Mouse (Mus musculus): ENCODE results near the gene Chchd4.
A peak's percentile ranks its signal among the peaks of the same experiment; 100 is the strongest.

Chchd4 gene

DNA sequence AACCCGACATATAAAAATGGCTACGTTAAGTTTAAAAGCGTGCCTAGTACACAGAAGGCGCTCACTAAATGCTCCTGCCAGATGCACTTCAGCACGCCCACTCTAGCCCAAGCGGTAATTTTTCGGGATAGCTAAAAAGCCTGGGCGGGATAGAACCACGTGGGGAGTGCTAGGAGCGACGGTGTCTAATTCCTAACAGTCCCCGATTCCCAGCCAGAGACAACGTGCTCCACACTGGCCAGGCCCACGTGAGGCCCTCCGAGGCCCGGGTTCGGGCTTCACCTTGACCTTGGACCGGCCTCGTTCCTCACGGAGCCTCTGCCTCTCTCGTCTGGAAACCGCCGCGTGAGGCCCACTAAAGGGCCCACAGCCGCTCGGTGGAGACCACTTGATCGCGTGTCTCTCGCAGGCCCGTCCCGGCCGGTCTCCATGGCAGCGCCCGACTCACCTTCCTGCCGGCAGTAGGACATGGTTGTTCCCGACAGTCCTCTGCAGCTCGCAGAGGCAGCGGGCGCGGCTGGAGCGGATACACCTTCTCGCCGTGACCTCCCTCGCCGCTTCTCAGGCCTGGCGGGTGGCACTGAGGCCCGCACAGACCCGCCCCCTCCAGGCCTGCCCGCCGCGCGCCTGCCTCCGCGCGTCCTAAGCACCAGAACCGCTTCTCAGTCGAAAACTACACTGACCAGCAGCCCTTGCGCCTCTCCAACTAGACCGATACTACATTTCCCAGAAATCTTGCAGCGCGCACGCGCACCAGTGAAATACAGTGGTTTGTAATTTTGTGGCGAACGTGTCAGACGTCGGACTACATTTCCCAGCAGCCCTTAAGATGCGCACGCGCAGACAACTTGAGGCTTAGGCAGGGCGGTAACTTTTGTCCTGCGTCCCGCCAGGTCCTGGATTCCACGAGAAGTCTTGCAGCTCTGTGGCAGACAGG is at the start of gene Chchd4, which contains the start of gene Tmem43:
TSS of gene Chchd4 (minus strand) at position 679 of the 937 bp plus-strand sequence.
TSS of gene Tmem43 (plus strand) at position 836 of the 937 bp plus-strand sequence.
- peak; percentile 99 for DNase-seq (ENCODE audit: low read depth)

DNA sequence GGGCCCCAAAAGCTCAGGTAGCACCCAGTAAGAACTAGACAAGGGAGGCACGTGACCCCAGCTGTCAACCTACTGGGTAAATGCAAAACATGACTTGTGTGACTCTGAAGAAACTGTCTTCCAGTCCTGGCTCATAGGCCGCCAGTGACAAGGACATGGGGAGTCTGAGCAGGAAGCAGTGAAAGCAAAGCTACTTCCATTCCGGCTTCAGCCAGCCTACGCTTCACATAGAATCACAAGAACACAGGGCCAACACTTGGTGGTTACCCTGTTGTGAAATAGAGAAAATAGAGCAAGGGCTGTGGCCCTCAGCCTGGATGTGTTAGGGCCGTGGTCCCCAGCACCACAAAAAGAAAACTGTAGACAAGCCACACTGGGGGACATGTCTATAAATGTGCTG is 49.5 kb upstream of the Chchd4 start:
- no peak for DNase-seq (ENCODE audit: low read depth)

DNA sequence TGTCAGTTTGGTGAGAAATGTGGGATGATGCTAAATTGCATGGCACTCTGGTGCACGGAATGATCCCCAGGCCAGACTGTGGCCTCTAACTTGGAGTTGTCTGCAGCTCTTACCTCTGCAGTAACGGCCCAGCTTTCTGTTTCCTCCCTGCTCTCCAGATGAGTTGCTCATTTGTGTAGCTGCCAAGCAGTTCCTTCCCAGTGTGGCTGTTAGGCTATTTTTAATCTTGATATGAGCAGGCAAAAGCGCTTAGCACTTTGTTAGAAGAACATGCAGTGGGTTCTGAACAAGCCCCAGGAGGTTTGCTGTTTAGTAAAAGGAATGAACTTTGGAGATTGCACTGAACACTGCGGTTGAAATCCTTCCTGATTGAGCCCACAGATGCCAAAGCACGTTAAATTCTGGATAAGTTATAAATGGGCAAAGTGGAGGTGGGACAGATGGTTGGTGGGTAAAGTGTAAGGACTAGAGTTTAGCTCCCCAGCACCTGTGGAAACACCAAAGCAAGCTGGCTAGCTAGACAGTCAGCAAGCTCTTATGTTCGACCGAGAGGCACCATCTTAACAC is 45.2 kb upstream of the Chchd4 start:
- no peak for DNase-seq (ENCODE audit: low read depth)

DNA sequence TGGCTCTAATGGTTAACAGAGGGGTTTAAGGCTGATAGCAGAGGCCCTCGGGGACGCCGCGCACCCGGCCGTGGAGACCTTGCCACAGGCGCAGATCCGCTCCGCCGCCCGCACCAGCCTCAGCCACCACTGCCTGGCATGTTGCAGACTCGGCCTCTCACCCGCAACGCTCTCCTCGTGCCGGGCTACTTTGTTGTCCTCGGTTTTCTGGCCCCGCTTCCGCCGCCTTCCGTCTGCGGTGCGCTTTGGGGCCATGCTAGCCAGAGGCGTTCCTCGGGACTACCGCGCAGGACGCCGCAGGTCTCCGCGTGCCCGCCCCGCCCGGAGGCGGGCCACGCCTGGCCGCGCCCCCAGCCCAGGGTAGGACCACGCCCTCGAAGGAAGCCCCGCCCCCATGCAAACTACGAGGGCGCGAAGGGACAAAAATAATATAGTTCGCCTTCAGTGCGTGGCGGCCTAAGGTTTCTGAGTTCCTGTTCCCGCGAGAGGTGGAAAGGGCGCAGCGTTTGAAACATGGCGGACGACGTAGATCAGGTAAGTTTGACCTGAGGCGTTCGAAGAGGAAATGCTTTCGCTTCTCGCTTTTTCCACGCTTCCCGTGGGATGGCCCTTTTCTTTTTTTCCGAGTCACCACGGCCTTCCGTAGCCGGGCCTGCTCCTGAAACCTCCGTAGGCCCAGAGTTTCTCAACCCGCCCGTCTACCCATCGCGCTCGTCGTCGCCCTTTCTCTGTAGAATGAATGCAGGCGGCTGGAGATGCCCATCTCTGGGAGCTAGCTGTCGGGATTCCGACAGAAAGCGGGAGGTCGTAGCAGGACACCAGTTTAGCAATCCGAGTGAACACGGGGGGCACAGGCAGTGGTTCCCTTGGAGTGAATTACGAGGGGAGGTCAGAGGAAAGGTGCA is 42.5 kb upstream of the Chchd4 start, which contains the start of the genes Xpc and Lsm3:
TSS of gene Xpc (minus strand) at position 344 of the 905 bp plus-strand sequence.
TSS of gene Lsm3 (plus strand) at position 384 of the 905 bp plus-strand sequence.
- DNase-seq (ENCODE audit: low read depth): peak; percentile 91

DNA sequence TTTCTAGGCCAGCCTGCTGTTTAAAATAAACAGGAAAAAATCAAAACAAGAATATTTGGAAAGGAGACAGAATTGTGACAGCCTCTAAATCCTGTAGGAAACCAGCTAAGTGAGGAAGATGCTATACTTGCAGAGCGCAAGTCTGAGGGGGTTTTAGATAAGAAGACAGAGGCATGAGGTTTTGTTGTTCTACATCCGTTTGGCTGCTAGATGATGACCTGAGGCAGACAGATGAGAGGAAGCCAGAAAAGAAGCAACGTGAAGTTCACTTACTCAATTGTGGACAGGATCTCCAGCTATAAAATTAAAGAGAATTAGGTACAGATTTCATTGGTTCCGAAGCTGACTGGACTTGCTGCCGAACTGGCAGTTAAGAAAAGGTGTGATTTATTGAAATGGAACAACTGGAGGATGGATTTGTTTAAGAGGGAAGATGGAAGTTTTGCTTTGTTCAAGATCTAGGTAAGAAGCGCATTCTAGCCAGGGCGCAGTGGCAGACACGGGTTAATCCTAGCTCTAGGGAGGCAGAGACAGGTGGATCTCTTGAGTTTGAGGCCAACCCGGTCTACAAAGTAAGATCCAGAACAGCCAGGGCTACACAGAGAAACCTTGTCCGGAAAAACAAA is 41.5 kb upstream of the Chchd4 start:
- DNase-seq (ENCODE audit: low read depth): no peak

DNA sequence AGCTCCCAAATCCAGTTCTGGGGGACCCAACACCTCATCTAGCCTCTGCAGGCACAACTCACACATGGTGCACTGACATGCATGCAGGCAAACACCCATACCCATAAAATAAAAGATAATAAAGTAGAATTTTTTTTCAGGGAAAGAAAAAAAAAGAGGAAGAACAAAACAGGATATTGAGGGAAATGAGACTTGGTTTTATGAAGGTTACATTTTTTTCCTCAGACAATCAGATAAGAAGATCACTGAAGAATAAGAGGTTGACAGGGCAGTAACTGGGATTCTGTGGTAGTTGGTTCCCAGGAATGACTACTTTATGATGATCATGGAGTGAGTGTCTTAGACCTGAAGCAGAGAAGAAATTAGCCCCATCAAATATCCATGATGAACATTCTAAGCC is 40.8 kb upstream of the Chchd4 start:
- DNase-seq (ENCODE audit: low read depth): no peak

DNA sequence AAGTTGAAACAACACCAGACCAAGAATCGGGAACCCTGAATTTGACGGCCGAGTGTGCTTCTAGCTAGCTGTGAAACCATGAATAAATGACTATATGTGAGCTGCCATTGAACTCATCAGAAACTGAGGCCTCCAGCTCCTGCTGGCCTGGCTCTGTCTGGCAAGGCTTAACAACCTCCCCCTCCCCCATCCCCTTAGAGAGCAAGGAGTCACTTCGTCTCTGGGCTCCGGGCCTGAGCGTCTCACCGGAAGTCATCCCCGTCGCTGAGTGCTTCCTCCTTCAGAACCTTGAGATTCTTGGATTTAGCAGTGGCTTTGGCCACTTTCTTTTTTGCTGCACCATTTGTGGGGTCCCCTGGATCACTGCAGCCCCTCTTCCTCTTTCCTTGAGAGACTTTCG is 36.9 kb upstream of the Chchd4 start:
- no peak for DNase-seq (ENCODE audit: low read depth)

DNA sequence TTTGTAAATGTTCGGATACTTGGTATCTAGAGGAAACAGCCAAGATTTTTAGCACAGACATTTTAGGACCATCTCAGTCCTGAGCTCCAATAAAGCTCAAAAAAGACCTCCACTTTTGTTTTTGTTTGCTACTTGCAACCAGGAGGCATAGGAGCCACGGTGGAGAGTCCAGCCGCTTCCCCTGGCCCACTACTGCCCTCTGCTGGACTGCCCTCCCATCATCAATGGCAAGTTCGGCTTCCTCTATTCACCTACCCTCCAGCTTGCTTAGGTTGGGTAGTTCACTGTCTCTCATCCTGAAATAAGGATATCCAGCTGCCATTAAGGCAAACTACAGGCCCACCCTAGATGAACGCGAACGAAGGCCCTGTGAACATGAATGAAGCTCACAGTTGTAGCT is 36.0 kb upstream of the Chchd4 start:
- no peak for DNase-seq (ENCODE audit: low read depth)

DNA sequence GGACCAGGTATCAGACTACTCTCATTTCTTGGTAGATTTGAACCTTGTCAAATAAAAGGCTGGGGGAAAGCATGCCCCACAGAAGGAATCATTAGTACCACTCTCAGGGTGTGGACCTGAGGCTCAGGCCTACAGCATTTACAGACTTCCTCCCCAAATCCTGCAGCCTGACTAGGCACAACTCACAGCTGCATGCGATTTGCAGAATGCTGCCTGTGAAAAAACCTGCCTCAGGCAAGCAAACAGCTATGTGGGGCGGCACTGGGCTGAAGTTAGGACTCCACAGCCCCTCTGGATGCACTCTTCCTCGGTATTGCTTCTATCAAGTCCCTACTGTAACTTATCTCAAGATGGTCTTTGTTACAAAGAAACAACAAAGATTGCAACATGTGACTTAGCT is 34.7 kb upstream of the Chchd4 start:
- no peak for DNase-seq (ENCODE audit: low read depth)

DNA sequence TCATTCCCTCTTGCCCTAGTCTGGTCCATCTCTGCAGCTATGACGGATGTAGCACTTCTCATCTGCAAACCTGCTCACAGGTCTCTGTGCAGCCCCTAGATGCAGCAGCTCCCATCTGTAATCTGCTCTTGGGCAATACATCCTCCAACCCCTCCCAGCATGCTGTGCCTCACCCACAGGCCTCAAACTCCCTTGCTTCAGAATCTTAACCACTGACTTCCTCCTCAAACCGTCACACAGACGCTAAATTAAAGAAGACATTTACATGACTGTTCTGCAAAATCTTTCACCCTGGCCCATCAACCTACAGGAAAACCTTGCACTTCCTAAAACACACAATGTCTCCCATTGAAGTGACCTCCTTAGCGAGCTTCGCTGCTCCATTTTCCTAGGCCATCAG is 32.7 kb upstream of the Chchd4 start:
- no peak for DNase-seq (ENCODE audit: low read depth)

DNA sequence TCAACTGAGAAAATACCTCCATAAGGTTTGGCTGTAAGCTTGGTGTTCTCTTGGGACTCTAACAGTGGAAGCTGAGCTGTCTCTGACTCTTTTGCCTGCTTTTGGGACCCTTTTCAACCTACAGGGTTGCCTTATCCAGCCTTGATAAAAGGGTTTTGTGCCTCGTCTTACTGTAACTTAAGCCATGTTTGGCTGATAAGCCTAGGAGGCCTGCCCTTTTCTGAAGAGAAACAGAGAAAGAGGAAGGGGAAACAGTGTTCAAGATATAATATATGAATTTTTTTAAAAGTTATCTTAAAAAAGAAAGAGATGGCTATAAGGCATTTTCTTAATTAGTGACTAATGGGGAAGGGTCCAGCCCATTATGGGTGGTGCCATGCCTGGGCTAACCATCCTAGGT is 30.0 kb upstream of the Chchd4 start:
- no peak for DNase-seq (ENCODE audit: low read depth)

DNA sequence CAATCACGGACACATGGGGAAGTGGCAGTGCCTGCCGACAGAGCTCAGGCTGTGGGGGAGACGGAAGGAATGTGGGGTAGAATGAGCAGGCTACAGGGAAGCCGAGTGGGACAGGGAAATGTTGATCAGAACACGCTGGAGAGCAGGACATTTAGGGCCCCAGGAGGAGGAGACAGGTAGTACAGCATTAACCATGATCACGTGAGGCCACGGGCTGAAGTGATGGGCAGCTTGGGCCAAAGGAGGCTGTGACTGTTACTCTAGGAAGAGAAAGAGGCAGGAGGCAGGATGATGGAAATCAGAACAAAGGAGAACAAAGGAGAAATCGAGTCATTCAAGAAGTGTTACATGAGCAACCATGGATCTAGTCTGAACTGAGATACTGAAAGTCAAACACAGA is 21.2 kb upstream of the Chchd4 start:
- no peak for DNase-seq (ENCODE audit: low read depth)

DNA sequence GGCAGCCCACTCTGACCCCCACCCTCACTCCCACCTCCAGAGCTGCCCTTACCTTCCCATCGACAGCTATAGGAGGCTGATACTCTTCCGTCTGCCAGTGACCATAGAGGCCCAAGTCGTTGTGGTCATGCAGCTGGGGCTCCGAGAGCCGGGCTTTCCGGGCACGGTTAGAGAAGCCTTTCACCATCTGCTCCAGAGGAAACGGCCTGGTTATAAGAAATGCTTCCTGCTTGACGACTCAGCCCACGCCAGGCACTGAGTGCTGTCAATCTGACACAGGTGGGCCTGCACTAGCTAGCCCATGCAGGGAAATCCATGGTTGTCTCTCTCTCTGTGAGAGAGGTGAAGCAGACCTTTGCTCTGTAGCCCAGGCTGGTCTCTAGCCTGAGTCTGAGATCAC is 19.7 kb upstream of the Chchd4 start:
- no peak for DNase-seq (ENCODE audit: low read depth)

DNA sequence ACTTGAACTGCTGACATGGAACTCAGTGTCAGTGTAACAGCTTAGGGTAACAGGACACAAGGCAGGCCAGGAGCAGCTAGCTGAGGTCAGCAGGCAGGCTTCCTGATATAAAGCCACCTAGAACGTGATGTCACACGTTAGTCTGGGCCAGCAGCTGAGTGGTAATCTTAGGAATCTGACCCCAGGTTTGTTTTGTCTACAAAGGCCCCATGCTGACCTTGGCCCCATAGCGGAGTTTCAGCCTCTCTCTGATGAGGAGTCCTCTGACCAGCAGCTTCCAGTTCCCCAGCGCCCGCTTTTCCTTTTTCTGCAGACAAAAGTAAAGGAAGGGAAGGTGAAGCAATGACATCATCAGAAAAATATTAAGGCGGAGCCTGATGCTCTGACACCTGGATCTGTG is 17.7 kb upstream of the Chchd4 start:
- DNase-seq (ENCODE audit: low read depth): no peak

DNA sequence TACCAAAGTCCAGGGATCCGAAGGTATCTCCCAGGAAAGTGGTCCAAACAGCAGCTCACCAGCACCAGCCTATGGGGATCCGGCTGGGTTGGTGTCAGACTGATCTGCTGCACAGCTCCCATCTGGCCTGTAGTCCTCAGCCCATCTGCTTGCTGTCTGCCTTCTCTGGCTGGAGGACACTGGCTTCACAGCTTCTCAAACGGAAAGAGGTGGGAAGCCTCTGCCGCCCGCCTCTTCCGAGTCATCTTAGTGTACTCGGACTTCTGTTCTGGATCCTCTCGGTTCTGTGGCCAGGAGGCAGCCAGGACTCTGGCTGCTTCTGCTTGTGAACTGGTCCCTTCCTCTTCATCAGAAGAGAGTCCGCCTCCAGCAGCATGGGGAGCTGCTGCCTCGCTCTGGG is 16.5 kb upstream of the Chchd4 start:
- DNase-seq (ENCODE audit: low read depth): no peak

DNA sequence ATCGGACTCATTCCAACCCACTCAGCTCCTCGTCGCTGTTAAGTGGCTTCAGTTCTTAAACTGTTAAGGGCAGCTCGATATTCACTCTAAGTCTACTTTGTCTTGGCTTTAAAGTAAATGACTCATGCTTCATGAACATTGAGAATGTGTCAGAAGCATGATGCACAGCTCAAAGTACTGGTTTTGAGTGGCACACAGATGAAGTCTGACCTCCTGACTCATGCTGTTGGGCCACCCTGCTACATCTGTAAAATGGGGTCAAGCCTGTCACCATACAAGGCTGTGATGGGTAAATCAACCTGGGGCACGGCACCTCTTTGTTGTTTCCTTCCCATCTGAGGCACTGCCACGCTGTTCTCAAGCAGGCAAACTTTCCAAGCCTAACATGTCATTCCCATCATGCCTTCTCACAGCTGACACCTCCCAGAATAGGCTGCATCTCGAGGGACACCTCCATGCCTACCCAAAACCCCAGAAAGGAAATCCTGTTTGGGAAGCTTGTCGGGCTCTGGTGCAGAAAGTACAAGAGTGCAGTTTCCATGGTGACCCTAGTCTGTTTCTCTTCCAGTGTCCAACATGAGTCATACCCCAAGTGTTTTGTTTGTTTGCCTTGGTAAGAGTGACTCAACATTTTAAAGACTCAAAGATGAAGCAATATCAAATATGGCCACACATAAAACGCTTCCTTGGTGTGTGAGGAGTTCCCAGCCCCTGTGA is 15.3 kb upstream of the Chchd4 start:
- peak; percentile 87 for DNase-seq (ENCODE audit: low read depth)

DNA sequence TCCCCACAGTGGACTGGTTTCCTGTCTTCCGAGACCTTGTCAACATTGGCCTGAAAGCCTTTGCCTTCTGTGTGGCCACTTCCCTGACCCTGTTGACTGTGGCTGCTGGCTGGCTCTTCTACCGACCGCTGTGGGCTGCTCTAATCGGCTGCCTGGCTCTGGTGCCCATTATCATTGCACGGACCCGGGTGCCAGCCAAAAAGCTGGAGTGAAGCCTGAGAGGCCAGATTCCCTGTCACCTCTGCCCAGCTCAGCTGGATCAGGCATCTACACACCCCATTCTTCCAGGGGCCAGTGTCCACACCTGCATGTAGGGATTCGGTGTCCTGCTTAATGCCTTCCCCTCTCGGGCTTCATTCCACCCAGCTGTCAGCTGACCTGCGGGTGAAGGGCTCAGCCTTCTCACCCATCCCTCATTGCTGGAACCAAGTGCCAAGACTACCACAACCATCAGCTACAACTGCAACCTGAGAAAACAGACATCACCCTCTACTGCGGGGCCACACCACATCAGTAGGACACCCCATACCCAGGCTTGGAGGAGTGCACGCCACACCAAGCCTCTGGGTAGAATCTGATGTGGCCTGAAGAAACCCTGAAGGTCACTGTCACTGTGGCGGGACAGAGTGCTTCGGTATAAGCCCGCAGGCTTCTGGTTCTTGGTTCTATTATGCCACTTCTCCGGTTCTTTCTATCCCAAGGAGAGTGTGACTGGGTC is 13.5 kb upstream of the Chchd4 start:
- DNase-seq (ENCODE audit: low read depth): no peak

DNA sequence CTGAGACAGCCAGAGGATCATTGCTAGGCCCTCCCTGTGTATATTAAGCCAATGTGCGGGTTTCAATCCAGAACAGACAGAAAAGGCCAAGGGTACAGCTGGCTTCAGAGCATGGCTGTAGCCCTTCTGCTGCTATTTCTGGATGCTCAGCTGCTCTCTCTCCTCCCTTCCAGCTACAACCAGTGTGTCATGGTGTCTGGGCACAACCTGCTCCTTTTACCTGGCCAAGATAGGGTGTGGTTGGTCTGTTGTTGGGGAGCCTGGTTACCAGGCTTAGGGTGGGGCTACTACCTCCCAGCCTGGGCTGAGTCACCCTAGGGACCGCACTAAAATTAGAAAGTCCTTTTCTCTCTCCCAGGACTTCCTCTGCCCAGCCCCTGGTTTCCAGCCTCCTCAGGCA is 10.0 kb upstream of the Chchd4 start:
- no peak for DNase-seq (ENCODE audit: low read depth)

DNA sequence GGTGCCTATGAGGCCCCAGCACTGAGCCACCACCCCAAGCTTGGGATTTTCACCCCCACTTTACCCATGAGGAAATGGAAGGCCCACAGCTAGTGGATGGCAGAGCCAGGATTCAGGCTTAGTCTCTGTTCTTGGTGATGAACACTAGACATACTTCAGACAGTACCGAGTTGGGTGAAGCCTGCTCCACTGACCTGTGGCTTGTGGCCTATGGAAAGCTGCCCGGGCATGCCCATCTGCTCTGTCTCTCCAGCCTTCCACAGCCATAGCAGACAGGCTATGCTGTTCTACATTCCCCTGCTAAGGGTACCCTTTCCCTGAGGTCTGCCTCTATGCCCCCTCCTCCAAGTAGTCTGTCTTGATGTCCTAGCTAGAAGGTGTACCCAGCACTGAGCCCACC is 3.2 kb upstream of the Chchd4 start:
- DNase-seq (ENCODE audit: low read depth): no peak

DNA sequence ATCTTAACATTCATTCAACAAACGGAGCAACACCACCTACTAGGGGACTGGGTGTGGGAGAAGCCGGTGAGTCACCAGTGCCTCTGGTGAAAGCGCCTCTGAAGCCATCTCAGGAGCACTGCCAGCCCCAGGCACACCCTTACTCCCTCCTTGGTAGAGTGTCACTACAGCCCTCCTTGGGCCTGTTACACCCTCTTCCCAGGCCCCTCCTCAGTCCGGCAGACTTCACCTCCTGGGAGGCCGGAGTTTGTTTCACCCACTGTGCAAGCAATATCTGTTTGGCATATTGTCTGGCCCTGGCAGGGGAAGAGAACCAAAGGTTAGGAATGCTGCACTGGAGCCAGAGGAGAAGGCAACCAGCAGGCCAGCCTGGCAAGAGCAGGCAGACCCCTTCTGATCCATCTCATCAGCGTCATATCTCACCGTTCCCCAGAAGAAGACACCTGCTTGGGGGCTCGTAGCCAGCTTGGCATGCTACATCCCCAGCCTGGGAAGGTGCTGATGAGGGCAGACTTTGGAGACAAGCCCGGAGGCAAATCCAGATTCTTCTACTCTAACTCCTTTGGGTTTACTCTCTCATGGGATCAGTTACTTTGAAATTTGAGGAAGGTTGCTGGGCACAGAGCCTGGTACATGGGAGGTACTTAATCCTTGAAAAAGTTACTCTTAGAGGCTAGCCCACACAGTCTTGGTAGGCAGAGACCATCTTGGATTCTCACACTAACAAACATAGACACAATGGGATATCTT is 1.3 kb upstream of the Chchd4 start:
- peak; percentile 59 for DNase-seq (ENCODE audit: low read depth)
